Mouse (Mus musculus) kidney, embryonic 14.5 days (tissue): ENCODE data around the gene Tmem186. TPM values are rescaled to one million over a fixed set of nuclear protein-coding genes. Genes with fewer than 3 reads are reported as not detected.
A peak's percentile ranks its signal among the peaks of the same experiment; 100 is the strongest.

Experiments used
- ATAC-seq: fragments of 200-750 bp; cut with Nextera tagmentation; 2 replicates; pipeline ENCODE4 v1.8.0; 2017; ENCODE audit warnings: moderate number of reproducible peaks, mild to moderate bottlenecking, moderate TSS enrichment, moderate library complexity; ENCODE audit not compliant: low FRiP score, low TSS enrichment
- H3K27ac ChIP-seq: fragments of 300-500 bp; sonication (generic); 2 replicates; pipeline ENCODE4 v1.5.1; 2014; ENCODE audit warnings: low read depth, mild to moderate bottlenecking, low read length, moderate library complexity, mixed read lengths
- H3K27me3 ChIP-seq: fragments of 300-500 bp; sonication (generic); 2 replicates; pipeline ENCODE4 v1.6.1; 2014; ENCODE audit warnings: mild to moderate bottlenecking, low read length; ENCODE audit not compliant: control insufficient read depth, insufficient read depth
- H3K36me3 ChIP-seq: fragments of 300-500 bp; sonication (generic); 2 replicates; pipeline ENCODE4 v1.6.1; 2014; ENCODE audit warnings: low read length, mixed read lengths; ENCODE audit not compliant: control insufficient read depth, insufficient read depth
- H3K4me1 ChIP-seq: fragments of 300-500 bp; sonication (generic); 2 replicates; pipeline ENCODE4 v1.6.1; 2014; ENCODE audit warnings: low read length, mixed read lengths; ENCODE audit not compliant: control insufficient read depth, insufficient read depth
- H3K4me2 ChIP-seq: fragments of 300-500 bp; sonication (generic); replicated peaks from 2 replicates; pipeline ENCODE4 v1.6.1; 2014; ENCODE audit warnings: low read depth, mild to moderate bottlenecking, low read length
- H3K4me3 ChIP-seq: fragments of 300-500 bp; sonication (generic); 2 replicates; pipeline ENCODE4 v1.5.1; 2014; ENCODE audit warnings: mild to moderate bottlenecking, low read length
- H3K9ac ChIP-seq: fragments of 300-500 bp; sonication (generic); 2 replicates; pipeline ENCODE4 v1.6.1; 2014; ENCODE audit warnings: low read depth, mild to moderate bottlenecking, low read length, moderate library complexity
- H3K9me3 ChIP-seq: fragments of 300-500 bp; sonication (generic); 2 replicates; pipeline ENCODE4 v1.6.1; 2016; ENCODE audit warnings: low read length; ENCODE audit not compliant: control insufficient read depth
- WGBS: fragments of 180-500 bp; shearing (Covaris S2); extraction: QIAGEN DNeasy Blood & Tissue Kit; methylation state at CpG from one replicate; pipeline ENCODE4 v1.1.7; 2014; 5-methylcytosine and 5-hydroxymethylcytosine counted together
- polyA plus RNA-seq: library from polyadenylated mRNA; unstranded; fragments of >200 nt; fragmentation: Nextera tagmentation; extraction: Ambion mirVana; gene quantifications from 2 replicates; pipeline ENCODE4 v1.2.1, GENCODE M21; 2014

Tmem186 gene
- polyA plus RNA-seq, 1 experiment from 2014 or later = 13.7 TPM

- Histone ChIP-seq H3K4me3 (no peak overlapping the region), H3K4me2 (no peak overlapping the region), H3K27me3 (no peaks in the 10 kb centered on the region), H3K27ac (no peak overlapping the region), H3K4me1 (peaks cover 13% of the 10 kb centered on the region), H3K9me3 (no peaks in the 10 kb centered on the region), H3K36me3 (peaks cover 39% of the 10 kb centered on the region), H3K9ac (no peak overlapping the region)
- WGBS = 81% methylated on average over 11 of the region's 11 CpGs
- ATAC-seq = no peak
Observed at GRCm38 (mm10) chr16:8639466-8640191, 2.1 kb upstream of the Tmem186 start.

- Histone ChIP-seq H3K9ac (peak overlapping the region; percentile 87), H3K4me2 (peak overlapping the region; percentile 78), H3K4me1 (peaks cover 13% of the 10 kb centered on the region), H3K27ac (no peak overlapping the region), H3K4me3 (peak overlapping the region; percentile 70), H3K27me3 (no peaks in the 10 kb centered on the region), H3K9me3 (no peaks in the 10 kb centered on the region), H3K36me3 (peaks cover 32% of the 10 kb centered on the region)
- WGBS = 48% methylated on average over 7 of the region's 7 CpGs
- no peak for ATAC-seq
Observed at GRCm38 (mm10) chr16:8638131-8638530, 619 bp upstream of the Tmem186 start.

DNA sequence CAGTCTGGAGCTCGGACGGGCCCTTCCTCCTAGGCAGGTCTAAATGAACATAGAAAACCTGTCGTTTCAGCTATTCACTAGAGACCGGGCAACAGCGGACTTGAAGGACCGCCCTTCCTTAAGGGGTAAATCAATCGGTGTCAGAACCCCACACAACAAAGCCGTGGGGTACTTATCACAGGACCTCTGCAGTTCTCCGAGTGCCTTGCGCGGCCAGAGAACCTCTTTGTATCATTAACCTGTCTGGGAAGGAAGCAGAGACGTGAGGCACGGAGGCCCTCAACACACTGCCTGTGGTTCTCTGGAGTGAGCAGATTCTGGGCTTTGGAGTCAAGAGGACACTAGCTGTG is 670 bp downstream of the Tmem186 start:
- ATAC-seq = peak; percentile 48; the same call in 1 of the 2 replicates
- Histone ChIP-seq H3K4me1 (peaks cover 13% of the 10 kb centered on the region), H3K36me3 (peaks cover 29% of the 10 kb centered on the region), H3K4me3 (peak overlapping the region; percentile 70), H3K27ac (peak overlapping the region; percentile 86), H3K27me3 (no peaks in the 10 kb centered on the region), H3K9me3 (no peaks in the 10 kb centered on the region), H3K9ac (peak overlapping the region; percentile 87), H3K4me2 (peak overlapping the region; percentile 78)
- WGBS = 1% methylated on average over 13 of the region's 13 CpGs

GRCm38 (mm10) chr16:8631428-8631827 is 6.1 kb downstream of the Tmem186 start:
- WGBS = 85% methylated on average over 5 of the region's 5 CpGs
- Histone ChIP-seq H3K4me2 (no peak overlapping the region), H3K36me3 (peaks cover 24% of the 10 kb centered on the region), H3K27ac (no peak overlapping the region), H3K9me3 (no peaks in the 10 kb centered on the region), H3K4me1 (peaks cover 5% of the 10 kb centered on the region), H3K9ac (no peak overlapping the region), H3K4me3 (no peak overlapping the region), H3K27me3 (no peaks in the 10 kb centered on the region)
- no peak for ATAC-seq

DNA sequence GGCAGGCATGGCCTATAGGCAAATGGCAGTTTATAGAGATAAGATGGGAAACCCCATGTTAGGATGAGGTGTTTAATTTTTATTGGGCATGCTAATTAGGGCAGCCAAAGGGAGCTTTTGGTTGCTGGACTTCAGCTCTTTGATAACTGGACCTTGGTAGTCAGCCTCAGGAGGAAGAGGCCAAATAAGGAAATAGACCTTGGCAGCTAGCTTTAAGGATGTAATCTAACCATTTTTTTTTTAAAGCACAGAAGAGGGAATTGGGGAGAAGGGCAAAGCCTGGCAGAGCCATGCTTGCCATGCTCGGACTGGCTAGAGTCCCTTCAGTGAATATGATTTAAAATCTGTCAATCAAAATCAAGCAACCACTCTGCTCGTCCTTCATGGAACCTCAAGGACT is 7.1 kb downstream of the Tmem186 start:
- Histone ChIP-seq H3K36me3 (peaks cover 22% of the 10 kb centered on the region), H3K27me3 (no peaks in the 10 kb centered on the region), H3K27ac (no peak overlapping the region), H3K9me3 (no peaks in the 10 kb centered on the region), H3K4me1 (no peaks in the 10 kb centered on the region), H3K4me3 (no peak overlapping the region), H3K4me2 (no peak overlapping the region), H3K9ac (no peak overlapping the region)
- ATAC-seq = no peak
- WGBS = 75% methylated on average over 2 of the region's 2 CpGs

DNA sequence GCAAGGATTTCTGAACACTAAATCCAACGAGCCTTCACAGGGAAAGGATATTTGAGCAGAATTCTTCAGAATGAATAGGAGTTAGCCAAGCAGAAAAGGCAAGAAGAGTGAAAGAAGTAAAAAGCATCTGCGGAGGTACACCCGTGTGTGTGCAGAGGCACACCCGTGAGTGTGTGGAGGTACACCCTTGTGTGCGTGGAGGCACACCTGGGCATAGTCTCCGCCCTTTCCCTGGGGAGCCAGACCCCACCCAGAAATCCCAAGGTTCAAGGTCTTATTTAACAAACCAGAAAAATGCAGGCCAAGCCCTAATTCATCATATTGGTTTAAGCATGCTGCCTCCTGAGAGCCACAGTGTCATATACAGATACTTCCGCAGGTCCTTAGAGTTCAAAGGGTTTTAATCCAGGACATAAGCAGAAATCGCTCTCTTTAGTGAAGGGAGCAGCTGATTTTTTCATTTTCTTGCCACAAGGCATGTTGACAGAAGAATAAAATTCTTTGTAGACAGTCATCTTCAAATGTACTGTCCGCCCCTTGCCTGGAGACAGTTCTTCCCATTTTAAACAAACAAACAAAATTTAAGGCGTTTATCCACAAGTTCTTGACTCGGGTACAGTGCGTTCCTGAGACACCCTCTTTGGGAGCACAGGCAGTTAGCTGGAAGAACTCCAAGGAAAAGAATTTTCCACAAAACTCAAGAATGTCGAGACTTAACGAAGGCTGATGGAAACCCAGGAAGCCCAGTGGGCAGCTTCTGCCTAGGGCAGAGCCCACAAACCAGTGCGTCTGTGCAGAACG is 17.0 kb downstream of the Tmem186 start:
- H3K9me3 ChIP-seq = no peaks in the 10 kb centered on the region
- no peak overlapping the region for H3K9ac ChIP-seq
- H3K36me3 ChIP-seq = peaks cover 4% of the 10 kb centered on the region; the same call in 1 of the 2 replicates
- no peaks in the 10 kb centered on the region; the same call in 1 of the 2 replicates for H3K27me3 ChIP-seq
- peaks cover 8% of the 10 kb centered on the region; the same call in 1 of the 2 replicates for H3K4me1 ChIP-seq
- no peak overlapping the region for H3K27ac ChIP-seq
- no peak overlapping the region for H3K4me3 ChIP-seq
- ATAC-seq = no peak
- no peak overlapping the region for H3K4me2 ChIP-seq
- 72% methylated on average over 16 of the region's 16 CpGs for WGBS

DNA sequence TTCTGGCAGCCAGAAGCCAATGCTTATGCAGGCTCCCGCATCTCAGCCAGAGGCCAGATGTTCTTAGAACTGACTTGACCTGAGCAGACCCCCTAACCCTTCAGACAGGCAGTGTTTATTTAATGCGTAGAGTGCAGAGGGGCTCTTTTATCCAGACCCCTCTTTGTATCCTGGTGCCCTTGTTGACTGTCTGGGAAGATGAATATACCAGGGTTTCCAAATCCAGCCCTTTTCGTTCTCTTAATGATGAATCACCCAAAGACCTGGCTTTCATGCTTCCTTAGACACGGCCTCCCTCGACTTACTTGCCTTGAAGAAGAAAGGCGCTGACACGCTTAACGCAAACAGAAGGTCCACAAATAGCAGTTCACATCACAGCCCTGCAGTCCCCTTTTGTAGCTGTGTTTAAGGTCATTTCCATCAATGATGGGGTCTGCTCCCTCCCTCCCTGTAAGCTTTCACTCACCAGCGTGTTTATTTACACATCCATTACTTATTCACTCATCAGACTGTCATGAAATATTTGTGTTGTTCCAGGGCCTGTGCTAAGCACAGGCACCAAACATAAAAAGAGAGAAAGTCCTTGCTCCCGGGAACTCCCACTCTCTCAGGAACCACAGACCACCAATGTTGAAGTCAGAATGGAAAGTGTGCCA is 17.7 kb downstream of the Tmem186 start:
- Histone ChIP-seq H3K4me1 (peaks cover 8% of the 10 kb centered on the region; the same call in 1 of the 2 replicates), H3K4me3 (no peak overlapping the region), H3K36me3 (peaks cover 4% of the 10 kb centered on the region; the same call in 1 of the 2 replicates), H3K27me3 (no peaks in the 10 kb centered on the region; the same call in 1 of the 2 replicates), H3K4me2 (no peak overlapping the region), H3K9ac (no peak overlapping the region), H3K27ac (no peak overlapping the region), H3K9me3 (no peaks in the 10 kb centered on the region)
- WGBS = 22% methylated on average over 10 of the region's 10 CpGs
- ATAC-seq = peak; percentile 45

- no peaks in the 10 kb centered on the region for H3K27me3 ChIP-seq
- H3K27ac ChIP-seq = no peak overlapping the region
- H3K36me3 ChIP-seq = peaks cover 4% of the 10 kb centered on the region; the same call in 1 of the 2 replicates
- H3K4me2 ChIP-seq = no peak overlapping the region
- no peaks in the 10 kb centered on the region for H3K9me3 ChIP-seq
- ATAC-seq = no peak
- no peaks in the 10 kb centered on the region for H3K4me1 ChIP-seq
- H3K9ac ChIP-seq = no peak overlapping the region
- H3K4me3 ChIP-seq = no peak overlapping the region
- 83% methylated on average over 3 of the region's 3 CpGs for WGBS
Observed at GRCm38 (mm10) chr16:8613447-8613846, 24.1 kb downstream of the Tmem186 start.
